Mouse (Mus musculus): ENCODE results near the gene Tomm70a. TPM values are rescaled to one million over a fixed set of nuclear protein-coding genes. Genes with fewer than 3 reads are reported as not detected.

The Tomm70a gene
- total RNA-seq, 4 experiments from 2014 or later: 105 to 125 (median 117) TPM

- DNase-seq (ENCODE audit: low spot score in 2 of 2): no peak
Observed at GRCm38 (mm10) chr16:57189493-57189892, 68.0 kb downstream of the Tomm70a start.

DNA sequence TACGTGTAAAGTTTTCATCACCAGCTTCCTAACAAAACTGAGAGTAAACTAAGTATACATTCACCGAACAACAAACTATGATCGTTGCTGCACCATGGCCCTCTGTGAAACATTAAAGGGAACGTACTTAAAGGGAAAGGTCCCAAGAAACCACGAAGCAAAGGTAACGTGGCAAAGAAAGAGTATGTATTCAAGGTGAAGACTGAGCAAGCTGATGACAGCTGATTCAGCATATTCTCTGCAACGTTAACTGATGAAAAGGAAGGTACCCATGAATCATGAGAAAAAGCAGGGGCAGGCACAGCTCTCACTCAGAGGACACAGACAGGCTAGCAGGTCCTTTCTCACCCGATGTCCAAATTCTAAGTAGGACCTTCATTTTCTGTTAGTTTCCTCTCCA, 68.9 kb downstream of the Tomm70a start:
- DNase-seq (ENCODE audit: low spot score in 2 of 2): no peak

DNA sequence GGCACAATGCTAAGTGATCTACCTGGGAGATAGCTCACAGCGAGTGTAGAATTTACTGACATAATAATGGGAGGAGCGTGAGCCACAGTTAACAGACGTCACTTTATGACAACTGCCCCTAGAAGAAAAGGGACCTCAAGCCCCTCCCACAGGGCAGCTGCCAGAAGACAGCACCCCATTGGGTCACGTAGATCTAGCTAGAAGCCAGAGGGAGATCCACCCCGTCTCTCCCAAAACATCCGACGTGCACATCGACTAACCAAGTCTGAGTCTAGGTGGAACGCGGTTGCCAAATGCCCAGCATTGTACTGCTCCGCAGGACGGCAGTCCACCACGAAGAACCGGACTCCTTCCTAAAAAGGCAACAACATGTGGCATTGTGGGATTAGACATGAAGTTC, 69.7 kb downstream of the Tomm70a start:
- DNase-seq (ENCODE audit: low spot score in 2 of 2): no peak

DNA sequence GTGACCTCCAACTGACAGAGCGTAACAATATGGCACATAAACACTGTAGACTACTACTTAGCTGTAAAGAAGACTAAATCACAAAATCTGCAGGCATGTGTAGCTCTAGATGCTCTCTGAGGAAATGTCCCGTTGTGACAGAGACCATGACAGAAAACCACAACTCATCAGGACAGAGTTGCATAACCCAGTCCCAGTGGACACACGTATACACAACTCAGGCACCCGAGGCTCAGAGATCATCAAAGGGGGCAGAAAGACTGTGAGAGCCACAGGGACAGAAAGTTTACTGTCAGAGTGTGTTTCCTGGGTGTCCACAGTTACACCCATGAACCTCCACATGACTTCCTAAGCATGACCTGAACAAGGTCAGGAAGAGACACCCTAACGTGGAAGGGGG, 75.1 kb downstream of the Tomm70a start:
- no peak for DNase-seq (ENCODE audit: low spot score in 2 of 2)

- DNase-seq (ENCODE audit: low spot score in 2 of 2): no peak
Observed at GRCm38 (mm10) chr16:57197281-57197680, 75.8 kb downstream of the Tomm70a start.

Other genes with a start within 250 kb of the Tomm70a start
- 1 to 10 TPM in 1 of 4 experiments, under 1 TPM in 3; 0.46 to 1.5 (median 0.70) TPM for gene Tmem45a, start 235.5 kb upstream of the Tomm70a start, total RNA-seq (2022)
- gene Lnp1, start 193.6 kb upstream of the Tomm70a start, total RNA-seq (2022): 1 to 10 TPM; 1.0 to 5.0 (median 2.5) TPM
- under 1 TPM in 2 of 4 experiments, not detected in 2; 0.16 to 0.34 TPM for gene Tmem45a2, start 50.3 kb upstream of the Tomm70a start, total RNA-seq (2022)
- 10 to 100 TPM; 11.4 to 16.4 (median 14.9) TPM for gene Nit2, start 45.6 kb downstream of the Tomm70a start, total RNA-seq (2022)
- 10 to 100 TPM; 46.3 to 50.2 (median 46.6) TPM for gene Tbc1d23, start 109.8 kb downstream of the Tomm70a start, total RNA-seq (2022)
- gene Tmem30c, start 171.2 kb downstream of the Tomm70a start, total RNA-seq (2022): under 1 TPM; 0.23 to 0.39 (median 0.28) TPM
- gene Filip1l, start 231.4 kb downstream of the Tomm70a start, total RNA-seq (2022): 1 to 10 TPM; 2.5 to 3.6 (median 3.4) TPM

Data from left cerebral cortex, adult 8-10 months (tissue).